Mouse (Mus musculus) telencephalon, adult 2 months (tissue): ENCODE results near the gene 5730455P16Rik.
"Not testable (repeated sequence)": the region's sequence is repeated elsewhere in the genome, so short reads cannot be mapped to it uniquely, and the experiment has no call there.

Source experiments
- DNase-seq: peaks from one replicate; pipeline ENCODE4 v3.0.0-alpha.2; 2011; ENCODE audit warnings: low read depth, low spot score

5730455P16Rik gene

GRCm38 (mm10) chr11:80379184-80379583, 1.4 kb upstream of the 5730455P16Rik start:
- DNase-seq: not testable (repeated sequence)

GRCm38 (mm10) chr11:80378452-80379068, 726 bp upstream of the 5730455P16Rik start:
- DNase-seq: not testable (repeated sequence)

- no peak for DNase-seq
These were observed 1.2 kb downstream of the 5730455P16Rik start for GRCm38 (mm10) chr11:80376651-80377050.

- DNase-seq: no peak
These were observed 8.9 kb downstream of the 5730455P16Rik start for GRCm38 (mm10) chr11:80368949-80369348.

- no peak for DNase-seq
These were observed 23.0 kb downstream of the 5730455P16Rik start for GRCm38 (mm10) chr11:80354832-80355231.

GRCm38 (mm10) chr11:80351832-80352430, 25.9 kb downstream of the 5730455P16Rik start:
- DNase-seq: peak; percentile 45

GRCm38 (mm10) chr11:80342482-80342881, 35.4 kb downstream of the 5730455P16Rik start:
- DNase-seq: no peak

GRCm38 (mm10) chr11:80336351-80336730, 41.5 kb downstream of the 5730455P16Rik start:
- DNase-seq: no peak

- no peak for DNase-seq
These were observed 42.1 kb downstream of the 5730455P16Rik start for GRCm38 (mm10) chr11:80335609-80336350.

- peak; percentile 36 for DNase-seq
These were observed 45.0 kb downstream of the 5730455P16Rik start for GRCm38 (mm10) chr11:80332709-80333400.

GRCm38 (mm10) chr11:80324636-80325035, 53.2 kb downstream of the 5730455P16Rik start:
- DNase-seq: no peak

GRCm38 (mm10) chr11:80323255-80323654, 54.6 kb downstream of the 5730455P16Rik start:
- no peak for DNase-seq

- no peak for DNase-seq
These were observed 61.8 kb downstream of the 5730455P16Rik start for GRCm38 (mm10) chr11:80315743-80316639.

- no peak for DNase-seq
These were observed 63.9 kb downstream of the 5730455P16Rik start for GRCm38 (mm10) chr11:80313944-80314343.

- DNase-seq: no peak
These were observed 64.4 kb downstream of the 5730455P16Rik start for GRCm38 (mm10) chr11:80313462-80313861.

GRCm38 (mm10) chr11:80312565-80312964, 65.3 kb downstream of the 5730455P16Rik start:
- DNase-seq: no peak

- DNase-seq: no peak
These were observed 65.8 kb downstream of the 5730455P16Rik start for GRCm38 (mm10) chr11:80312049-80312448.

GRCm38 (mm10) chr11:80311271-80311670, 66.6 kb downstream of the 5730455P16Rik start:
- DNase-seq: no peak
